Mouse (Mus musculus): Measurements from ENCODE around the gene H2-M10.4. TPM values are rescaled to one million over a fixed set of nuclear protein-coding genes. Genes with fewer than 3 reads are reported as not detected.
"Not testable (repeated sequence)": the region's sequence is repeated elsewhere in the genome, so short reads cannot be mapped to it uniquely, and the experiment has no call there.

The H2-M10.4 gene
- not detected in 2 replicates for polyA plus RNA-seq (2016; fragmentation: Nextera tagmentation; extraction: Ambion mirVana)

DNA sequence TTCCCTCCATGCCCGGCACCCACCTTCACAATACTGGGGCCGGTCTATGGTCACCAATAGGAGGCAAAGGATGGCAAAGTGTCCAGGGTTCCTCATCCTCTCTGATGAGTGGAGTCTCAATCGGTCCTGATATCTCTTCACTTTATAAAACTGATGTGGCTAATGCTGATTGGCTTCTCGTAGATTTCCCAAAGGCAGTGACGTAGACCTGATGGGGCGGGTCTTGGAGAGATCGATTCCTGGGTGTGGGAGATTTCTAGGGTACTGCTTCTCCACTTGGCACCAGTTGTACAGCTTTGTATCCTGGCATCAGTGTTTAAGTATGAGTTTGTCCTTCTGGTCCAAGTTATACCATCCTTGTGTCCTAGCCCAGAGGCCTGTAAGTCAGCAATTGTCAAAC lies at the start of gene H2-M10.4:
Gene H2-M10.4, minus strand, starts transcription at position 101 of the 400 bp plus-strand sequence.
- H3K4me1 ChIP-seq, result no peaks in the 10 kb centered on the region
- H3K27me3 ChIP-seq (ENCODE audit: low read depth, poor library complexity, severe bottlenecking), result no peaks in the 10 kb centered on the region
- no peak within 1 kb of the TSS for H3K4me3 ChIP-seq
- no peak within 1 kb of the TSS for H3K27ac ChIP-seq
- no peaks in the 10 kb centered on the region for H3K36me3 ChIP-seq
- DNase-seq (ENCODE audit: low spot score), result no peak
- WGBS, result 93% methylated on average over 7 of the region's 7 CpGs
- no peaks in the 10 kb centered on the region for H3K9me3 ChIP-seq (replicated peaks)

- DNase-seq (ENCODE audit: low spot score), result no peak
- H3K36me3 ChIP-seq, result no peaks in the 10 kb centered on the region
- no peaks in the 10 kb centered on the region for H3K9me3 ChIP-seq (replicated peaks)
- H3K4me3 ChIP-seq, result no peak overlapping the region
- no peaks in the 10 kb centered on the region for H3K27me3 ChIP-seq (ENCODE audit: low read depth, poor library complexity, severe bottlenecking)
- H3K27ac ChIP-seq, result no peak overlapping the region
- H3K4me1 ChIP-seq, result no peaks in the 10 kb centered on the region
Observed at GRCm38 (mm10) chr17:36503910-36504309, 41.8 kb upstream of the H2-M10.4 start.

GRCm38 (mm10) chr17:36500435-36500834 lies 38.3 kb upstream of the H2-M10.4 start:
- no peak overlapping the region for H3K4me3 ChIP-seq
- H3K27ac ChIP-seq, result no peak overlapping the region
- WGBS, result 55% methylated on average over 1 of the region's 1 CpGs
- H3K4me1 ChIP-seq, result no peaks in the 10 kb centered on the region
- no peaks in the 10 kb centered on the region for H3K36me3 ChIP-seq
- H3K9me3 ChIP-seq (replicated peaks), result no peaks in the 10 kb centered on the region
- no peaks in the 10 kb centered on the region for H3K27me3 ChIP-seq (ENCODE audit: low read depth, poor library complexity, severe bottlenecking)
- no peak for DNase-seq (ENCODE audit: low spot score)

GRCm38 (mm10) chr17:36488181-36488580 lies 26.0 kb upstream of the H2-M10.4 start:
- not testable (repeated sequence) for H3K27ac ChIP-seq; H3K9me3 ChIP-seq (replicated peaks); H3K4me3 ChIP-seq; H3K36me3 ChIP-seq; H3K4me1 ChIP-seq; H3K27me3 ChIP-seq (ENCODE audit: low read depth, poor library complexity, severe bottlenecking); DNase-seq (ENCODE audit: low spot score)
- 95% methylated on average over 16 of the region's 16 CpGs for WGBS

DNA sequence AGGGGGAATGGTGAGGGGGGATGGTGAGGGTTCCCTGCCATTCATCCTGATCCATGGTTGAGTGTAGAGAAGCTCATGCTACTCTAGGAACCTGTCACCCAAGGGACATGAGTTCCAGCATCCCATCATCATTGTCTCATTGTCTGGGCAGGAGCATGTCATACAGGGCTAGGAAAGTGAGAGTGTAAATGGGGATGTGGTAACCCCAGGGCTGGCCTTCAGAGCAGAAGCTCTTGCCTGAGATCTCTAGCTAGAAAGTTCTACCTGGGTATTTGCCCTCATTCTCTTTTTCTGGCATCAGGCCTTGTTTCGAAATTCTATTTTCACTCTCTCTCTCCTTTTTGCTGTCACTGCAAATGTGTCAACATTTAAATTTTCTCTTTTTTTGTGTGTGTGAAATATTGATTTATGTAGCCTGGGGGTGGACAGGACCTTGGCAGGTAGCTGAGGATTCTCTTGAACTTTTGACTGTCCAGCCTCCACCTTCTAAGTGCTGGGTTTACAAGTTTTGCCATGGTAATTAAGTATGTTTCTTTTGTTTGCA lies 24.6 kb upstream of the H2-M10.4 start:
- no peaks in the 10 kb centered on the region for H3K36me3 ChIP-seq
- no peak overlapping the region for H3K27ac ChIP-seq
- H3K4me3 ChIP-seq, result no peak overlapping the region
- no peaks in the 10 kb centered on the region for H3K27me3 ChIP-seq (ENCODE audit: low read depth, poor library complexity, severe bottlenecking)
- H3K4me1 ChIP-seq, result no peaks in the 10 kb centered on the region
- H3K9me3 ChIP-seq (replicated peaks), result no peaks in the 10 kb centered on the region
- 80% methylated on average over 1 of the region's 1 CpGs for WGBS
- no peak for DNase-seq (ENCODE audit: low spot score)

- H3K9me3 ChIP-seq (replicated peaks), result no peaks in the 10 kb centered on the region
- H3K4me1 ChIP-seq, result no peaks in the 10 kb centered on the region
- H3K27ac ChIP-seq, result no peak overlapping the region
- H3K36me3 ChIP-seq, result no peaks in the 10 kb centered on the region
- no peaks in the 10 kb centered on the region for H3K27me3 ChIP-seq (ENCODE audit: low read depth, poor library complexity, severe bottlenecking)
- no peak overlapping the region for H3K4me3 ChIP-seq
- 87% methylated on average over 3 of the region's 3 CpGs for WGBS
- no peak for DNase-seq (ENCODE audit: low spot score)
Observed at GRCm38 (mm10) chr17:36483865-36484264, 21.7 kb upstream of the H2-M10.4 start.

- WGBS, result 79% methylated on average over 4 of the region's 4 CpGs
- Histone ChIP-seq H3K4me3 (no peak overlapping the region), H3K36me3 (no peaks in the 10 kb centered on the region), H3K27me3 (ENCODE audit: low read depth, poor library complexity, severe bottlenecking) (no peaks in the 10 kb centered on the region), H3K9me3 (replicated peaks) (no peaks in the 10 kb centered on the region), H3K27ac (no peak overlapping the region), H3K4me1 (no peaks in the 10 kb centered on the region)
- DNase-seq (ENCODE audit: low spot score), result no peak
Observed at GRCm38 (mm10) chr17:36456260-36456659, 5.9 kb downstream of the H2-M10.4 start.

GRCm38 (mm10) chr17:36431411-36431810 lies 30.7 kb downstream of the H2-M10.4 start:
- Histone ChIP-seq H3K4me1 (no peaks in the 10 kb centered on the region), H3K27me3 (ENCODE audit: low read depth, poor library complexity, severe bottlenecking) (no peaks in the 10 kb centered on the region), H3K27ac (no peak overlapping the region), H3K36me3 (no peaks in the 10 kb centered on the region), H3K9me3 (replicated peaks) (no peaks in the 10 kb centered on the region), H3K4me3 (no peak overlapping the region)
- 79% methylated on average over 2 of the region's 2 CpGs for WGBS
- DNase-seq (ENCODE audit: low spot score), result no peak

- WGBS, result 24% methylated on average over 4 of the region's 4 CpGs
- no peaks in the 10 kb centered on the region for H3K9me3 ChIP-seq (replicated peaks)
Observed at GRCm38 (mm10) chr17:36418091-36418754, 43.9 kb downstream of the H2-M10.4 start.

GRCm38 (mm10) chr17:36417416-36417815 lies 44.7 kb downstream of the H2-M10.4 start:
- no peaks in the 10 kb centered on the region for H3K27me3 ChIP-seq (ENCODE audit: low read depth, poor library complexity, severe bottlenecking)
- no peak overlapping the region for H3K27ac ChIP-seq
- WGBS, result 64% methylated on average over 2 of the region's 2 CpGs
- H3K4me3 ChIP-seq, result no peak overlapping the region
- no peak for DNase-seq (ENCODE audit: low spot score)
- no peaks in the 10 kb centered on the region for H3K9me3 ChIP-seq (replicated peaks)
- H3K36me3 ChIP-seq, result no peaks in the 10 kb centered on the region
- H3K4me1 ChIP-seq, result no peaks in the 10 kb centered on the region

More at GRCm38 (mm10) chr17:36418091-36418754, 43.9 kb downstream of the H2-M10.4 start:
- Histone ChIP-seq H3K4me3 (no peak overlapping the region), H3K27ac (no peak overlapping the region), H3K27me3 (ENCODE audit: low read depth, poor library complexity, severe bottlenecking) (no peaks in the 10 kb centered on the region), H3K4me1 (no peaks in the 10 kb centered on the region), H3K36me3 (no peaks in the 10 kb centered on the region)
- DNase-seq (ENCODE audit: low spot score), result no peak

GRCm38 (mm10) chr17:36415407-36415806 lies 46.7 kb downstream of the H2-M10.4 start:
- Histone ChIP-seq H3K27me3 (ENCODE audit: low read depth, poor library complexity, severe bottlenecking) (no peaks in the 10 kb centered on the region), H3K4me3 (no peak overlapping the region), H3K9me3 (replicated peaks) (no peaks in the 10 kb centered on the region), H3K27ac (no peak overlapping the region), H3K36me3 (no peaks in the 10 kb centered on the region), H3K4me1 (no peaks in the 10 kb centered on the region)
- DNase-seq (ENCODE audit: low spot score), result no peak
- WGBS, result 64% methylated on average over 1 of the region's 1 CpGs

GRCm38 (mm10) chr17:36414361-36414760 lies 47.8 kb downstream of the H2-M10.4 start:
- Histone ChIP-seq H3K4me3 (no peak overlapping the region), H3K27me3 (ENCODE audit: low read depth, poor library complexity, severe bottlenecking) (no peaks in the 10 kb centered on the region), H3K9me3 (replicated peaks) (no peaks in the 10 kb centered on the region), H3K4me1 (no peaks in the 10 kb centered on the region), H3K27ac (no peak overlapping the region), H3K36me3 (no peaks in the 10 kb centered on the region)
- 74% methylated on average over 1 of the region's 1 CpGs for WGBS
- DNase-seq (ENCODE audit: low spot score), result no peak
